Mouse (Mus musculus) adrenal gland, postnatal 25 days (tissue): ENCODE measurements around the gene Tnfaip8l2. TPM values are rescaled to one million over a fixed set of nuclear protein-coding genes. Genes with fewer than 3 reads are reported as not detected.
"Not testable (repeated sequence)": the region's sequence is repeated elsewhere in the genome, so short reads cannot be mapped to it uniquely, and the experiment has no call there.

ENCODE experiments used
- DNase-seq: peaks from one replicate; pipeline ENCODE4 v3.0.0; 2021; ENCODE audit warnings: mixed read lengths
- total RNA-seq: library from RNA; stranded (reverse); gene quantifications from 2 replicates; pipeline ENCODE4 v1.2.3, GENCODE M21; 2021

The Tnfaip8l2 gene
- total RNA-seq, 1 experiment from 2014 or later = 1.1 TPM

DNA sequence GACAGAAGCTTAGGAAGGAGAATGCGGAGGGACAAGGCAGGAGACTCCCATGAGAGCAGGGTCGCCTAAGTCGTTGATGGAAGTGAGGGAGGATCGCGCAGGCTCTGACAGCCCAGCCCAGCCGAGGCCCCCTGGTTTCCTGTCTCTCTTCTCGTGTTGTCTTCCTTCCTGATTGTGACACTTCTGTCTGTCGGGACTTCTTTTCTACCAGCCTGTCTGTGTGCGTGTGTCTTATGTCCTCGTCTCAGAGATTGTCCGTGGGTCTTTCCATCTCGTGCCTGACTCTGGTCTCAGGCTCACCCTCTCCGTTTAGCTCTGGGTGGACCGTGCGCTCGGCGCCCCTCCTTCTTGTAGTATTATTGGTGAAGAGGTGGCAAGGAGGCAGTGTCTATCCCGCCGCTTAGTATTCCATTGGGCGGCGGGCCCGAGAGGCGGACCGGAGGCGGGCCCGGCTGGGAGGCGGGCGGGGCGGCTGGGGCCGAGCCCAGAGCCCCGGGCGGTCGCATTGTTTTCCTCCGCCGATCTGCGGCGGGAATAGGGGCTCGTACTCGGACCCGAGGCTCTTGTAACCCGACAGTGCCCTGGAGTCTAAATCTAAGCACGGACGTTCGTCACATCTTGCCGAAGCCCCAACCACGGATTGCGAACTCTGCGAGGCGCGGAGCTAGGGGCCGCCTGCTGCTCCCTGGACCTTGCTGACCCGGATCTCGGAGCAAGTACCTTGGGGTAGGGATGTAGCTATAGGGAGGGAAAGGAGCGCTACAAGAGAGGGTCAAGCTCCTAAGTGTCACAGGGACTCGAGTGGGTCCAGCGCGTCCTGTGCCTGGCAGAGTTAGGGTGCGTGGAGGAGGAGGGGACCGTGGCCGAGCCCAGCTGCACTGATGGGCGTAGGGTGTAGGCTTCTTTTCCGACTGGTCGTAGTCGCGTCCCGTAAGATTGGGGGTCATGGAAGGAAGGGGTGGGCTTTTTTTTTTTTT lies 18.1 kb upstream of the Tnfaip8l2 start, which contains the start of gene Sema6c:
Gene Sema6c (plus strand): TSS at position 471 of the 977 bp plus-strand sequence.
- peak; percentile 92 for DNase-seq

DNA sequence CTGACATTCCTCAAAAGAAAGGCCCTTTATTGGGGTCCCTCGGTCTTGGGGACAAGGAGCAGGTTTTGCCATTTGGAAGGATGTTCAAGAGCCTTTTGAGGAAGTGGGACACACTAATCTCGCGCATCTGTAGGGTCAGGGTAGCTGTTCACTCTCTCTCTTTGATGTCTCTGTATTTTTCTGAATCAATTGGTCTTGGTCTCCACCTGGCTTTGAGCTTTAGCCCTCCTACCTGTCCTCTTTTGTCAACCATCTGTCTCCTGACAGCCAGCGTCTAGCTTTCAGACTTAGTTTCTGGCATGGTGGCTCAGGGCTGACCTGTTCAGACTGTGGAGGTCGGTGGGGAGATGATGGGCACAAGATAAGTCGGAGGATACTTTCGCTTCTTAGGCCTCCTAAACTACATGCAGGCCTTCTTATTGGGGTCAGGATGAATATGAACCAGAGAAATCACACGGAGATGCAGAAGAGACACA lies 17.4 kb upstream of the Tnfaip8l2 start:
- no peak for DNase-seq

DNA sequence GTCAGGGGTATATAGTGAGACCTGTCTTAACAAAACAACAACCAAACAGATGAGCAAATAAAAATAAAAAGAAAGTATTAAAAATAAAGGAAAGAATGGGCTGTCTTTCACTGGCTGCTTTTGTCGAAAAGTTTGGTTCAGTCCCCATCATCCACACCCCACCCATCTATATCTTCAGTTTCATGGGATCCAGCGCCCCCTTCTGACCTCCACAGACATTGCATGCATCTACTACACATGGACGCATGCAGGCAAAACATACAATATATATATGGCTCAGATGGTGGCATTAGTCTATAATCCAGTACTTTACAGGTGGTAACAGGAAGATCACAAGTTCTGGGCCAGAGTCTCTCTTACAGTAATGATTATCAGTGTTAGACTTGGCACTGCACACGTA lies 11.7 kb upstream of the Tnfaip8l2 start:
- DNase-seq = no peak

DNA sequence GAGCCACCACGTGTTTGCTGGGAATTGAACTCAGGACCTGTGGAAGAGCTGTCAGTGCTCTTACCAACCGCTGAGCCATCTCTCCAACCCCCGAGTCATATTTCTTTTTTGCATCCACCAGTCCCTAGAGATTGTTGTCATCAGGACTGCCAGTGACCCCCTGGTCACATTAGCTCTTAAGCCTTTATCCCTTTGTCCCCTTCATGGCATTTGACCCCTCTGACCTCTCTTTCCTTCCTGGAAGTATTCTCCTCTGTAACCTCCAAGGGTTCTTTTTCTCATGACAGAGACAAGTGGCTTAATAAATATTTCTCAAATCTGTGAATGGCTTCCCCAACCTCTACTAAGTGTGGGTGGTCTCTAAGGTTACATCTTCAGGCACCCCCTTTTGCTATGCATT lies 5.8 kb upstream of the Tnfaip8l2 start:
- DNase-seq = no peak

DNA sequence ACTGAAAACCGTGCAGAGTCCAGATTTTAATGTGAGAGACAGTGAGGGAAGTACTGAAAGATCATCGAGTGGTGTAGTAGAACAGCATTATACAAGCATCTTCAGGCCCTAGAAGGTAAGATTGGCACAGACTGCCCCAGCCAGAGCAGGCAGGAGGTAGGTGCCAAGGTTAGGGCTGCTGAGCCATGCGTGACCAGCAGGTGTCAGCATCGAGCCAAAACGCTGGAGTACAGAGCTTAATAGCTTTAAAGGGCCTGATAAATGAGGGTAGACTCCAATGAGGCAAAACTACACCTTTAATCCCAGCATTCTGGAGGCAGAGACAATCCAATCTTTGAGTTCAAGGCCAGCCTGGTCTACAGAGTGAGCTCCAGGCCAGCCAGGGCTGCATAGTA lies 454 bp upstream of the Tnfaip8l2 start:
- peak; percentile 85 for DNase-seq

DNA sequence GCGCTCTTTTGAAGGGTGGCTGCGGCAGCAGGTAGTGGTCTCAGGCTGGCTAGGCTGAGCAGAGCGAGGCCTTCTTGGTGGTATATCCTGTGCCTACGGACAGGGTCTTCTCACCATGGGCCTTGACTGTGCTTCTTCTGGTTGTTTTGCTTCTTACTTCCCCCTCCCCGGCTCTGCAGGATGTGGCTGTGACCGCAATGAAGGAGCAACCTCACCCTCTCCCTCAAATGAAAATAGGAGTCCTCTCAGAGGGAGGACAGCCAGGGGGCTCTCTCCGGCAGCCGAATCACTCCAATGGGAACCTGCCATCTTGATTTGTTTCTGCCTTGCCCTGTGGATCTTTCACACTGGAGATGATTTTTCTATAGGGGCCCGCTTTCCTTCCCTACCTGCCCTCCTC lies 686 bp downstream of the Tnfaip8l2 start:
- DNase-seq = no peak

DNA sequence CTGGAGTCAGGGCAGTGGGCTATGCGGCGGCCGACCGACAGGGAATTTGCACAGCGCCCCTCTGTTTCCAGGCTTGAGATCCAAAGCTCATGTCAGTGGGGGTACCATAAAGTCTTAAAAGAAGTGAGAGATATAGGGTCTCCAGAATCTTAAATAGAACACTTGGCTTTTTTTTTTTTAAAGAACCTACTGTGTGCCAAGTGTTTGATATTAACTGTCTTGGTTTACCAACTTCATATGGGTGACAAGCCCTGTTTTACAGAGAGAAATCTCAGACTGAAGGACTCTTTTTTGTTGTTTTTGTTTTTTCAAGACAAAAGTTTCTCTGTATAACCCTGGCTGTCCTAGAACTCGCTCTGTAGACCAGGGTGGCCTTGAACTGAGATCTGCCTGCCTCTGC lies 1.4 kb downstream of the Tnfaip8l2 start:
- DNase-seq = no peak

DNA sequence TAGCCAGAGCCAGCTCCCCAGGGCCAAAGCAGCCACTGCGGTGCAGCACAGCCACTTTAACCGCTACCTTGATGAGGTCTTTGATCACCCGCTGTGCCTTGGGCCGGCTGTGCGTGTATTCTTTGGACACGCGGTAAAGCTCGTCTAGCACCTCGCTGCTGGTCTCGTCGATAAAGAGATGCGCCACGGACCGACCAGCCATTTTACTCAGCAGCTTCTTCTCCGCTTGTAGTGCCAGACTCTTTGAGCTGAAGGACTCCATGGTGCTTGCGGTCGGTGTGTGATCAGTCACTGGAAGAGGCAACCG lies 1.9 kb downstream of the Tnfaip8l2 start:
- no peak for DNase-seq

DNA sequence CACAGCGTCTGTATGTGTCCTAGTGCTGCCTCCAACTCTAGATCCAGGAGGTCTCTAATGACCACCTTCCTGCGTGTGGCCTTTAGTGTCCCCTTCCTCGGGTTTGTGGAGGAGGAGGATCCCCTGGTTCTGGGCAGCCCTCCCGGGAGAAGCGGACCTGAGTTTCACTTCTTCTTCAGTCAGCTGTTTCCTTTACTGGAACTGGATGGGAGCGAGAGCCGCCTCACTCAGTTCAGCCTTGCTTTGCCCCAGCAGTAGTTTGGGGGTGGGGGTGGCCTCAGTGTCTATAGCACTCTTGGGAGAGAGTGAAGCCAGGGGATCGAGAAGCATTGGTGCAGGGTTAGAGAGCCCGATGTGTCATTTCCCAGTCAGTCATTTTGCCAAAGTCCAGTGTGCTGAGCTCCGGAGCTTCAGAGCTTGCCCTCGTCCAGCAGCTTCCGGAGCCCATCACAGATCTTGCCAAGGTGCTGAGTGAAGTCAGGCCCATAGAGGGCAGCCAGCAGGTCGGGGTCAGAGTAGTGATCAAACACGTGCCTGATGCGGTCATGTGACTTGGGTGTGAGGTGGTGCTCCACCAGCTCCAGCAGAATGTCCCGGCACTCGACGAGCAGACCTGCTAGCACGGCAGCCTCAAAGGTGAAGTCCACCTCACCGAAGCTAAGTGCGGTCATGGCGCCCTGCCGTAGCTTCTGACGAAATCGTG lies 2.4 kb downstream of the Tnfaip8l2 start:
- DNase-seq = no peak

DNA sequence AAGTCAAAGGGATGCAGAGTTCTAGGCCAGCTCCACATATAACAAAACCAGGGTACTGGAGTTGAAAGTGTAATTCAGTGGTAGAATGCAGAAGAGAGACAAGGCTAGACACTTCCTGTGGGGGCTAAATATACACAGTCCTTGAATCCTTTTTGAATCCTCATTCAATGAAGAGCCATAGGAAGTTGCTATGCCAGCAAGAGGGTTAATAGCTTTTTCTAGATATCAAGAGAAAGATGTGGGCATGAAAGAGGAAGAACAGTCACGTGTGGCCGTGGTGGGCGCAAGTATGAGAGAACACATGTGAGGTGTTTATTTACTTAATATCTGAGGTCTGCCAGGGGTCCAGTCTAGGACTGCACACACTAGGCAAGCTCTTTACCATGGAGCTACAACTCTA lies 5.8 kb downstream of the Tnfaip8l2 start:
- DNase-seq = no peak

DNA sequence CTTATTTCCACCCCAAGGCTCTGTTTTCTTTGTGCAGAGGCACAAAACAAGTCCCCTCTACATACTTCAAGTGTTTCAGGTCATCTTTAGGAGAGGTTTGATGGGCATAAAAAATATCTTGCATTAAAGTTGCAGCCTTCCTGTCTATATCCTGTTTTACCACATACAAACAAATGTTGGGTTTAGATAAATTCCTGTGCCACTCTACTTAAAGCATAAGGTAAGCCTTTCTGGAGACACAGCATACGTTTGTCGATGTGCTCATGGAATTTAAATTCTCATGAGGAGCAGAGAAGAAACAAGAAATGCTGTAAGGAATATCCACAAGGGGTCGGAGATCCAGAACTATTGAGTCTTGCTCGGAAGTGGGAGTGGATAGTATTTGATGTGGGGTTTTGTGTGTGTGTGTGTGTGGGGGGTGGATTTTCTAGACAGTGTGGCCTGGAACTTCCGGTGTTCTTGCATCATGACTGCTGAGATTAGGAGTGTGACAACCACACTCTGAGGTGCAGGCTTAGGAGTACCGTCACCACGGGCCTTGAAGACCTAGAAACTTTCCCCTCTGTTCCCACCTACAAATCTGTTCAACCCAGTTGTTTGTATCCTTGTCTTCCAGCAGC lies 6.6 kb downstream of the Tnfaip8l2 start:
- no peak for DNase-seq

DNA sequence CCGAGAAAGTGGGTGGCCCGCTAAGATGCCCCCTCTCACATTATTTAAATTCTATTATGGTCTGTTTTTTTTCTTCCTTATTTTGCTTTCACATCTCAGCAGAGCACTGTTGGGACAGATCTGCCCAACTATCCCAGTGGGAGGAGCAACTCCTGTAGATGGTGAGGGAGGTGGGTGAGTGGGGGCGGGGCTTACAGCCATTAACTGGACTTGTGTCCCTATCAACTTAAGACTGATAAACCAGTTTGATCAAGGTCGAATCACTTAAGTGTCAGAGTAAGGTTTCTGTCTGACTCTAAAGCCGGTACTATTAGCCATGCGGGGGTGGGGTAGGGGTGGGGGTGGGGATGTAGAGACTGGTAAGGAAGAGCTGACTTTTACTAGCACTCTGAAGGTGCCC lies 7.1 kb downstream of the Tnfaip8l2 start:
- DNase-seq = peak; percentile 47

DNA sequence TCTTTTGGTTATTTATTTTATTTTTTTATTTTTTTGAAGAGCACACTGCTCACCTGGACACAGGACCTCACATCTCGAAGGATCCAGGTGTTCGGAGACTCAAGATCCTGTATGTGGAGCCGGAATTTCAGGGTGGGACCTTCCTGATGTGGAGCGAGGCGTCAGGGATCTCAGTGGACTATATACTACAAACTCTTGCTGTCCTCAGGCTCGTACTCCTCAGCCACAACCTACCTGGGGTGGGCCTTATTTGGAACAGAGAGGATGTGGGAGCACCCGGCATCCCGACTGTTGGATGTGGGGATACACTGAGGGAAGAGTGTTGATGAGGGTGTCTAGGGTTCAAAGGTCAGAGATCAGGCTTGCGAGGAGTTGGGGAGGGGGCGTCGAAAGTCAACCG lies 8.0 kb downstream of the Tnfaip8l2 start:
- not testable (repeated sequence) for DNase-seq

DNA sequence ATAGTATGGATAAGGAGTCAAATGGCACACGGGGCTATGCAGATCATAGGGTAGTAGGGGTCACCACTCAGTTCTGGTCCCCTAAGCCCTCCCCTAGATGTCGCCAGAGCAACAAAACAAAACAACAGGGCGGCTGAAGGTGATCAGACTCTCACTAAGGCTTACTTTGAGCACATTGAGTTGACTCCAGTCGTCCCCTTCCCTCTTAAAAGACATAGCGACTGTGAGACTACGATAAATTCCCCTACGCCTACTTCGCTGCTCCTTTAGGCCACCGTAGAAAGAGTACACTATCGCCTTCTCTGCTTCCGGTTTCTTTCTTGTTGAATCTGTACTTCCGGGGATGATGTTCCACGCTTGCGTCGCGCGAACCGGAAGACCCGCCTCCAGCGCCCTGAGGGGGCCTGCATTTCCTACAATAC lies 8.5 kb downstream of the Tnfaip8l2 start, which contains the start of the genes Scnm1 and Lysmd1:
Gene Scnm1 (minus strand): TSS at position 332 of the 422 bp plus-strand sequence.
Gene Lysmd1 (plus strand): TSS at position 409 of the 422 bp plus-strand sequence.
- DNase-seq = peak; percentile 85

DNA sequence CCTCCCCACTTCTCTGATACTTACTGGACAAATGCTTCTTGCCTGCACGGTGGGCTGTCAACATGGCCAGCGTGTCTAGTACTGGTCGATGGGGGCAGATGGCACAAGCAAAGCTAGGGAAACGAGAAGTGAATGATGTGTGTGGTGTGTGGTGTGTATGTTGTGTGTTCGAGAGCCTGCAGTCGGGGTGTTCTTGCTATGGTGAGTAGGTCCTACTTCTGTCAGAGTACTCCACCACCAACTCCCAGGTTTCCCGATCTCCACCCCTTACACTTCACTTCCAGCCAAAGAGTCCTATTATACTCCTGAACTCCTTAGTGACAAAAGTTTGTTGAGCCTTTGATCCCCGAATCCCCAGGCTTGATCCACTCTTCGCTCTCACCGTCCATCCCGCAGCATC lies 9.0 kb downstream of the Tnfaip8l2 start:
- no peak for DNase-seq

DNA sequence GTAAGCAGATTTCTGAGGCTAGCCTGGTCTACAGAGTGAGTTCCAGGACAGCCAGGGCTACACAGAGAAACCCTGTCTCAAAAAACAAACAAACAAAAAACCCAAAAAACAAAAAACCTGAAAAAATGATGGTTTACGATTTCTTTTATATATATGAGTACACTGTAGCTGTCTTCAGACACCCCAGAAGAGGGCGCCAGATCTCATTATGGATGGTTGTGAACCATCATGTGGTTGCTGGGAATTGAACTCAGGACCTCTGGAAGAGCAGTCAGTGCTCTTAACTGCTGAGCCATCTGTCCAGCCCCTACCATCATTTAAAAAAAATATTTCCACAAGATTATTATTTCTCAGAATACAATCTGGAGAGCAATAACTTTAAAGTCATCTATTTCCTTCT lies 9.8 kb downstream of the Tnfaip8l2 start:
- DNase-seq = not testable (repeated sequence)

DNA sequence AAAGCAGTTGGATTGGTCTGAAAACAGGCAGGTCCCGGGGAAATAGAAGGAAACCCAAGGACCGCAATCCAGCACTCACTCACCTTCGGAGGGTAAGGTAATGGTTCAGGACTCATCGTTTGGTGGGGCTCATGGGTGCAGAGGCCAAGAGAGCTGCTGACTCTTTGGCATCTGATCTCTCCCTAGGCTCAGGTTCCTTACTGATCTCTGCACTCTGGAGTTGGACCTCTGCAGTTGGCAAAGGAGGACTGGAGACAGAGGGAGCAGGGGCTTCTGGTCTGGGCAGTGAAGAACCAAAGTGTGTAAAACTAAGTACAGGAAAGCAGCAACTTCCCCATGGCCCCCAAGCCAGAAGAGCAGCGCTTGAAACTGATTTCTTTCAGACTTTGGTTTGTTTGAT lies 12.1 kb downstream of the Tnfaip8l2 start:
- DNase-seq = no peak

DNA sequence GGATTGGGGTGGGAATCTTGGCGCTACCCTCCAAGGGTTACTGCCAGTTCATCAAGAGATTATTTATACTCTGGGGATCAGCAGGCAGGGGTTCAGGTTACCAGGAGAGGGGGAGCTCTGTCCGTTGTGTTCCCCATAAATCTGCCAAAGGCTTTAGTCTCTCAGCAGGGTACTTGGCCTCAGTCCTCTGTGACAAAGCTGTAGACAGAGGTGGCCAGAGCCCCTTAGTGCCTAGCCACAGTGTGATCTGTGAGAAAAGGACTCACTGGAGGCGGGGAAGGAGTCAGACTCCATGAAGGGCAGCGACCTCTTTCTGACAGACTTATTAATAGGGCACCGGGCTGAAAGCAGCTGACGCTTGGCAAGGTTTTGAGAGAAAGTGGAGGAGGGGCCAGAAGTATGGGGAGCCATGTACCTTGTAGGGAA lies 12.9 kb downstream of the Tnfaip8l2 start:
- DNase-seq = no peak

DNA sequence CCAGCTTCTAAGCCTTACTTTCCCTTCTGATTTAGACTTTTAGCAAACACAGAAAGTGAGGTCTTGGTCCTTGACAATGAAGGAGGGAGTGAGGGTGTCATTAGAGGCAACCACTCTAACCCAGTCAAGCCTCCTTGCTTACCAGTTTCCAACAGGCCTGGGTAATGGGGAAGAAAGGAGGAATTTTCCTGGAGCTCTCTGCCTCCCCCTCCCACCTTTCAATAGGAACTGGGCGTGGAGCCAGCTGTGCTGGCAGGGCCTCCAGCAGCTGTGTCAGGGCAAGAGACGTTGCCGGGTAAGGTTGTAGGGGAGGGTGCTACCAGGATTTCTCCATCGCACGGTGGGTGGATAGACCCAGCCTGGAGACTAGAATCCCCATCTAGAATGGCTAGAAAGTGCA lies 17.2 kb downstream of the Tnfaip8l2 start:
- DNase-seq = peak; percentile 63

DNA sequence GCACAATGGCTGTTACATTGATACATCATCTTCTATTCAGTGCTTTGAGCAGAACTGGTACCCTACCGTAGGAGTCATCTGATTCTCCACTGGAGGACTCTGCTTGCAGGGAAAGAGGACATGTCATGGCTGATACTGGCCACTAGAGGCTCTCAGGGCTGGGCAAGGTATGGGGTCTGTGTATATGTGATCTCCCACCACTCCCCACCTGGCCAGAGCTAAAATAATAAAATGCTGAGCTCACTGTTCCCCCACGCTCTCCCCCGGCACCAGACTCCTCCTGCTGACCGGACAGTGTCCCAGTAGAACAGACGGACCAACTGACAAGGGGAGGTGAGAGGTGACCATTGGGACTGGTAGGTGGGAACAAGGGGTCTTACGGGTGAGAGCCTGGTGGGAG lies 17.9 kb downstream of the Tnfaip8l2 start, which contains the start of gene Tmod4:
Gene Tmod4 (plus strand): TSS at position 231 of the 400 bp plus-strand sequence.
- no peak for DNase-seq

DNA sequence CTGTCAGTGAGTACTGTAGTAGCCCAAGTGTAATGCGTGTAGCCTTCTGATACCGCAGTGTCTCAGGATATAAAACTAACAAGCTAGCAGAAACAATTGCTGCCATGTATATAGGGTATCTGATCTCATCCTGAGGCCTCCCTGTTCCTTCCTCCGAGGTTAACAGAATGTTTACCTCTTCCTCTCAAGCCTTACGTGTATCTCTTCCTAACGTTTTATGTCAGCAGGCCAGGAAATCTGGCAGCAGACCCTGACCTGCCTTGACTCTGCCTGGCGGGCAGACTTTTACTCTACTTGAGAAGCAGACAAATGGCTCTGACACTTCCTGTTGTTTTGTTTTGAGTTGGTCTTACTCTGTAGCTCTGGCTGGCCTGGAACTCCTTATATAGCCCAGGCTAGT lies 20.6 kb downstream of the Tnfaip8l2 start:
- DNase-seq = no peak

DNA sequence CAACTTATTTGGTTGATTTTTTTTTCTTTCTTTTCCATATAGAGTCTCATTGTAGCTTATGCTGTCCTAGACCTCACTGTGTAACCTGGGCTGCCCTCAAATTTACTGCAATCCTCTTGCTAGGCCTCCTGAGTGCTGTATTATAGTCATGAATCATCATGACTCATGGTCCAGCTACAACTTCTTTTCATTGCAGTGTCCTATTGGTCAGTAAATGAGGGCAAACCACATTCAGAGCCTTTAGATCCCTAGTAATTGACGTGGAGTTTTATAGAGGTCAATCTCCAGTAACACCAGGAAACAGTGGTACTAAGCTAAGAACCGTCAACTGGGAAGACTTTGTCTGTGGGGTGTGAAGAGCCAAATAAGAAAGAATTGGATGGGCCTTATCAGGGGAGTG lies 24.4 kb downstream of the Tnfaip8l2 start:
- no peak for DNase-seq

DNA sequence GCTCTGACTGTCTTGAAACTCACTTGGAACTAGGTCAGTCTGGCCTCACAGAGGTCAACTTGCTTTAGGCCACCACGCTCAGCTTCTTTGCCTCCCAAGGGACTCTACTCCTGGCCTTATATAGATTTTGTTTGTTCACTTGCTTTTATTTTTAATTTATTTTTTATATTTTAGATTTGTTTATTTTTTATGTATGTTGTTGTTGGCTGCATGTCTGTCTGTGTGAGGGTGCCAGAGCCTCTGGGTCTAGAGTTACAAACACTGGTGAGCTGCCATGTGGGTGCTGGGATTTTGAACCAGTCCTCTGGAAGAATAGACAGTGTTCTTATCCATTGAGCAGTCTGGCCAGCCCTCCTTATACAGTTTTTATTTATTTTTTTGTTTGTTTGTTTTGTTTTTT lies 29.4 kb downstream of the Tnfaip8l2 start:
- no peak for DNase-seq
